Mouse (Mus musculus) intestine, embryonic 14.5 days (tissue): ENCODE data around the gene Gm49361. TPM values are rescaled to one million over a fixed set of nuclear protein-coding genes. Genes with fewer than 3 reads are reported as not detected.

Experiments used
- ATAC-seq: fragments of 200-750 bp; cut with Nextera tagmentation; replicated peaks from 2 replicates; pipeline ENCODE4 v1.8.0; 2017; ENCODE audit warnings: low read depth, moderate number of reproducible peaks, moderate TSS enrichment, moderate library complexity; ENCODE audit not compliant: low FRiP score, low TSS enrichment
- DNase-seq: peaks from one replicate; pipeline ENCODE4 v3.0.0-alpha.2; 2018; ENCODE audit warnings: low spot score
- H3K27ac ChIP-seq: fragments of 300-500 bp; sonication (generic); 2 replicates; pipeline ENCODE4 v1.5.1; 2014; ENCODE audit warnings: low read depth, mild to moderate bottlenecking, control low read depth
- H3K27me3 ChIP-seq: fragments of 300-500 bp; sonication (generic); replicated peaks from 2 replicates; pipeline ENCODE4 v1.6.1; 2014; ENCODE audit warnings: low read length, control low read depth; ENCODE audit not compliant: control insufficient read depth, insufficient read depth
- H3K36me3 ChIP-seq: fragments of 300-500 bp; sonication (generic); 2 replicates; pipeline ENCODE4 v1.6.1; 2014; ENCODE audit warnings: low read length, control low read depth; ENCODE audit not compliant: control insufficient read depth, insufficient read depth
- H3K4me1 ChIP-seq: fragments of 300-500 bp; sonication (generic); replicated peaks from 2 replicates; pipeline ENCODE4 v1.6.1; 2014; ENCODE audit warnings: low read length, control low read depth, mixed read lengths; ENCODE audit not compliant: control insufficient read depth, insufficient read depth
- H3K4me2 ChIP-seq: fragments of 300-500 bp; sonication (generic); 2 replicates; pipeline ENCODE4 v1.6.1; 2014; ENCODE audit warnings: low read length
- H3K4me3 ChIP-seq: fragments of 300-500 bp; sonication (generic); 2 replicates; pipeline ENCODE4 v1.5.1; 2014; ENCODE audit warnings: low read depth, low read length, control low read depth, mixed read lengths
- H3K9ac ChIP-seq: fragments of 300-500 bp; sonication (generic); 2 replicates; pipeline ENCODE4 v1.6.1; 2014; ENCODE audit warnings: mild to moderate bottlenecking, low read length
- H3K9me3 ChIP-seq: fragments of 300-500 bp; sonication (generic); 2 replicates; pipeline ENCODE4 v1.6.1; 2016; ENCODE audit warnings: low read length, control low read depth; ENCODE audit not compliant: control insufficient read depth
- WGBS: fragments of 180-500 bp; shearing (Covaris S2); extraction: QIAGEN DNeasy Blood & Tissue Kit; methylation state at CpG from one replicate; pipeline ENCODE4 v1.1.7; 2014; 5-methylcytosine and 5-hydroxymethylcytosine counted together
- polyA plus RNA-seq: library from polyadenylated mRNA; unstranded; fragments of >200 nt; fragmentation: Nextera tagmentation; extraction: Ambion mirVana; gene quantifications from 2 replicates; pipeline ENCODE4 v1.2.1, GENCODE M21; 2014

Gm49361 gene
- polyA plus RNA-seq, 1 experiment from 2014 or later, result not detected

DNA sequence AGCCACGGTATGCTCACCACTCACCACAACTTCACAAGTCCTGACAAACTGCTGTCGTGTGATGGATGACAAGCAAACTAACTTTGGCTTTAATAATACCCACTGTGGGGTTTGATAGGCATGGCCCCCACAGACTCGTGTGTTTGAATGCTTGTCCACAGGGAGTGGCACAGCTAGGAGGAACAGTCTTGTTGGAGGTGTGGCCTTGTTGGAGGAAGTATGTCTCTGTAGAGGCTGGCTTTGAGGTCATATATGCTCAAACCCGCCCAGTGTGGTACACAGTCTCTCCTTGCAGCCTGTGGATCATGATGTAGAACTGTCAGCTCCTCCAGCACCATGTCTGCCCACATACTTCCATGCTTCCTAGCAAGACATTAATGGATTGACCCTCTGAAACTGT is 27.7 kb downstream of the Gm49361 start:
- Histone ChIP-seq H3K9me3 (no peaks in the 10 kb centered on the region), H3K9ac (no peak overlapping the region), H3K36me3 (peaks cover 31% of the 10 kb centered on the region), H3K27ac (no peak overlapping the region), H3K4me2 (no peak overlapping the region), H3K27me3 (no peaks in the 10 kb centered on the region), H3K4me3 (no peak overlapping the region), H3K4me1 (no peaks in the 10 kb centered on the region)
- WGBS, result 77% methylated on average over 4 of the region's 4 CpGs
- ATAC-seq (no peak), DNase-seq (no peak)

DNA sequence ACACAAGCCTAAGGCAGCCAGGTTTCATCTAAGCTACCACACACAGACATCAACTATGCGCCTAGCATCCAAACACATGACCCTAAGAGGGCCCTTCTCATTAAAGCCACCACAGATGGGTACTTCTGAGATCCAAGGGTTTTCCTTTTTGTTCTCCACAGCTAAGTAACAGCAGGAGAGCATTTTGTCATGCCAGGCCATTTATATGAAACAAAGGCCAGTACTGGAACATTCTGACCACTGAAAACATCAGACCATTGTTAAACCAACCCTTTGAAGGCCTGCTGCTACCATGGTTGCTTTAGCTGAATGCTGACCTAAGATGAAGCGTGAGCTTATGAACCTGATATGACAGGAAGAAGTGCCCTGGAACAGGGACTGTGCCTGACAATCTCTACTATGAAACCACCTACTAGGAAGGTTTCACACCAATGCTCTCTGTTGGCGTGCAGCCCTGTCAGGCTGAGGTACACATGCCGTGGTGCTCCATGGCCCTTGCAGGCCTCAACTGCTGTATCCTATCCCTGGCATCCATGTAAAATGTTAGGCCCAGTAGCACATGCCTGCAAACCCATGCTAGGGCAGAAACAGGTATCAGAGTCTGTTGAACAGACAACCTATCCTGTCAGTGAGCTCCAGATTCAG is 29.2 kb downstream of the Gm49361 start:
- H3K4me3 ChIP-seq, result no peak overlapping the region
- H3K27me3 ChIP-seq, result no peaks in the 10 kb centered on the region
- ATAC-seq (no peak), DNase-seq (no peak)
- H3K36me3 ChIP-seq, result peaks cover 22% of the 10 kb centered on the region
- WGBS, result 90% methylated on average over 4 of the region's 4 CpGs
- H3K4me2 ChIP-seq, result no peak overlapping the region
- H3K27ac ChIP-seq, result no peak overlapping the region
- no peak overlapping the region for H3K9ac ChIP-seq
- no peaks in the 10 kb centered on the region for H3K4me1 ChIP-seq
- no peaks in the 10 kb centered on the region for H3K9me3 ChIP-seq

DNA sequence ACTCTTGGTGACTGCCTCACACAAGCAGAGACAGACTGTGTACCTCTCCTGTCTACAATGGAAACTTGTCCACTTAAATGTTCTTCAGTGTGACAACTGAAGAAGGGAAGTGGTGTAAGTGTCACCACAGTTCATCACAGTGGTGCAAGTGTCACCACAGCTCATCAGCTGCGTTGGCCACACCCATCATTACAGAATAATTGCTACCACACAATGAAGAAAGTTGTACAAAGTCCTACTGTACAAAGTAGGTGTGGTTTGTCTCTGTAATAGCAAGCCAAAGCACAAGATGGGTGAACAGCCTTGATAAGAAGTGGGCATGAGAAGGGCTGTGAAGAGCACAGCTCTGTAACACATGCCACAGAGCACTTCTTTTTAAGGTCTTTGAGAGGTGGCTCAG is 33.0 kb downstream of the Gm49361 start:
- no peaks in the 10 kb centered on the region for H3K9me3 ChIP-seq
- H3K36me3 ChIP-seq, result peaks cover 14% of the 10 kb centered on the region
- H3K4me3 ChIP-seq, result no peak overlapping the region
- no peaks in the 10 kb centered on the region for H3K27me3 ChIP-seq
- H3K9ac ChIP-seq, result no peak overlapping the region
- DNase-seq (no peak), ATAC-seq (no peak)
- peaks cover 12% of the 10 kb centered on the region; the same call in 1 of the 2 replicates for H3K4me1 ChIP-seq
- whole genome bisulfite sequencing, result 88% methylated on average over 1 of the region's 1 CpGs
- no peak overlapping the region for H3K4me2 ChIP-seq
- H3K27ac ChIP-seq, result no peak overlapping the region

DNA sequence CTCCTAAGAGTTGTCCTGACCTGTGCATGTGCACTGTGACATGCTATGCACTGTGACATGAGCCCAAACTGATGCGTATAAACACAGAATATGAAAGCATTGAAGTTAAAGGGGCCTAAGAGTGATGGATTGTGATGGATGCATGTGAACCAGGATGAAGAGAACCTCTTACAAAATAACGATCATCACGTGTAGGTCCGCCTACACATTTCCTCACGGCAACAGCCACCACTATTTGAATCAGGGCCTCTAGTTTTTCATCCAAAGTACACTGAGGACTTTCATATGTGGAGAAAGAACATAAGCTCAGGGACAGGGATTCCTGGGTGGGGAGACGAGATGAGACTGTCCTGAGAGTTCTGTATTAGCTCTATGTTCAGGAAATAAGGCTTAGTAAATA is 34.8 kb downstream of the Gm49361 start:
- Histone ChIP-seq H3K4me3 (no peak overlapping the region), H3K4me2 (no peak overlapping the region), H3K4me1 (peaks cover 15% of the 10 kb centered on the region; the same call in 1 of the 2 replicates), H3K27ac (no peak overlapping the region), H3K36me3 (peaks cover 6% of the 10 kb centered on the region; the same call in 1 of the 2 replicates), H3K27me3 (no peaks in the 10 kb centered on the region), H3K9me3 (no peaks in the 10 kb centered on the region), H3K9ac (no peak overlapping the region)
- WGBS, result 83% methylated on average over 6 of the region's 6 CpGs
- DNase-seq (no peak), ATAC-seq (no peak)

DNA sequence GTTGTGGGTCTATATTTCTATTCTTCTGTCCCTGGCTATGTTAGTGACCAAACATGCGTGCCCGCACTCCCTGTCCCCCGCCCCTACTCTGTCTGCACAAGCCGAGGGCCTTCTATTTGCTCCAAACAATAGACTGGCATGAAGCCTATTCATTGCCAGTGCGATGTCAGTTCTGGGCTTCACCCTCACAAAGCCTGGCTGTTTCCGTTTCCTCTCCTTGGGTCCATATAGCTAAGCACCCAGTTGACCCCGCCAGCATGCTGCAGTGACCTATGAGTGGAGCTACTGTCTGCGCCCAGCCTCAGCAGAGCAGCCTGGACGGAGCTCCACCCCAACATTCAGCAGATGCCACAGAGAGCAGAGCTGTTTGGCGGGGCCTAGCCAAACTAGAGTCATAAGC is 36.7 kb downstream of the Gm49361 start:
- H3K4me1 ChIP-seq, result peaks cover 15% of the 10 kb centered on the region; the same call in 1 of the 2 replicates
- H3K4me3 ChIP-seq, result no peak overlapping the region
- peaks cover 13% of the 10 kb centered on the region; the same call in 1 of the 2 replicates for H3K36me3 ChIP-seq
- no peak overlapping the region for H3K9ac ChIP-seq
- H3K9me3 ChIP-seq, result no peaks in the 10 kb centered on the region
- ATAC-seq (no peak), DNase-seq (no peak)
- no peak overlapping the region for H3K4me2 ChIP-seq
- 73% methylated on average over 10 of the region's 10 CpGs for WGBS
- H3K27ac ChIP-seq, result no peak overlapping the region
- no peaks in the 10 kb centered on the region for H3K27me3 ChIP-seq

DNA sequence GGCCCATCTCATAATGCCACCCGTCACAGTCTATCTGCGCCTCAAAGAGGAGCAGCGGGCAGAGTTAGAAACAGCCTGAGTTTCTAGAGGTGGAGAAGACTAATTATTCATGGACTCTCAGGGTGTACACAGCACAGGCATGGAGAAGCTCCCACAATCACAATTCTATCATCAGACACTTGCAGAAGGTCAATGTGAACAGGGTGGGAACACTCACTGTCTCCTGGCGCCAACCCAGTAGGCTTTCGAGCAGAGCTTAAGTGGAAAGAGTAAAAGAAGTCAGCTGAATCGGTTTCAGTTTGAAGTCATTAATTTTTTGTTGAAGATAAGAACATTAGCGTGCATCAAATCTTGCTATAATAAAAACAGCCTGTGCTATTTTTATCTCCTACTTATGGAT is 37.3 kb downstream of the Gm49361 start:
- no peak overlapping the region for H3K4me3 ChIP-seq
- peaks cover 13% of the 10 kb centered on the region; the same call in 1 of the 2 replicates for H3K36me3 ChIP-seq
- ATAC-seq, result no peak
- H3K9me3 ChIP-seq, result no peaks in the 10 kb centered on the region
- WGBS, result 75% methylated on average over 7 of the region's 7 CpGs
- H3K27me3 ChIP-seq, result no peaks in the 10 kb centered on the region
- no peak overlapping the region for H3K4me2 ChIP-seq
- H3K27ac ChIP-seq, result no peak overlapping the region
- H3K9ac ChIP-seq, result no peak overlapping the region
- no peak for DNase-seq
- H3K4me1 ChIP-seq, result peaks cover 15% of the 10 kb centered on the region; the same call in 1 of the 2 replicates

DNA sequence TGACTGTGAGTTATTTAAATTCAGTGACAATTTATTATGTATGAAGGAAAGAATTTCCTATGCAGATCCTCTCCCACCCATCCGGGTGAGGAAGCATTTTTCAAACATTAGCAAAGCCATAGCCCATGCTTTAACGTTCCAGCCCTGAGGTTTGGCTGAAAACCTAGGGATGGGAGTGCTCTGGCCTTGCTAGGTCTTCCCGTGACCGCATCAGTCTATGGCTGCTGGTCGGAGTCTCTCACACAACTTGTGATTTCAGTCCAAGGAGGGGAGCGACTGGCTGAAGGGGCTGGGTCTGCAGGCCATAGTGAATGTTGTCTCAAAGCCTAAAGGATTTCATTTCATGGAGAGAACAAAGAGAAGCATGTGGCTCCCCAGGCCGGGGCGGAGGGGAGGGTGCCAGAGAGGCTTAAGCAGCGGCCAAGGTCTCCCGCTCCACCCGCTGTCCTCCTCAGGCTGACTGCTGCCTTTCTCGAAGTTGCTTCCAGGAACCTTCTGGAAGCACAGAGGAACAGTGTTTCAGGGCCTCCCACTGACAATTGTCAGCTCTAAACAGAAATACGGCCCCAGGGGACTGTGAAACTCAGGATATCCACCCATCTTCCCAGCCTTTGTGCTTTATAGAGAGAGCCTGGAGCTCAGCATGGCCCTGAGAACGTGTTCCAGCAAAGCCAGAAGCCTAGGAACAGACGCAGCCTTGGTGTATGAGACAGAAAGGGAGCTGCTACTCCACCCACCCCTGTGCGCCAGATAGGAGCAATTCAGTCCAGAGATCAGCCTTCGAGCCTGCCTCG is 38.6 kb downstream of the Gm49361 start:
- Histone ChIP-seq H3K36me3 (peaks cover 18% of the 10 kb centered on the region; the same call in 1 of the 2 replicates), H3K4me1 (peaks cover 15% of the 10 kb centered on the region; the same call in 1 of the 2 replicates), H3K4me2 (no peak overlapping the region), H3K27ac (peak overlapping the region; percentile 20), H3K9ac (no peak overlapping the region), H3K4me3 (no peak overlapping the region), H3K27me3 (no peaks in the 10 kb centered on the region), H3K9me3 (no peaks in the 10 kb centered on the region)
- no peak for DNase-seq
- ATAC-seq, result no peak
- 61% methylated on average over 18 of the region's 18 CpGs for WGBS

DNA sequence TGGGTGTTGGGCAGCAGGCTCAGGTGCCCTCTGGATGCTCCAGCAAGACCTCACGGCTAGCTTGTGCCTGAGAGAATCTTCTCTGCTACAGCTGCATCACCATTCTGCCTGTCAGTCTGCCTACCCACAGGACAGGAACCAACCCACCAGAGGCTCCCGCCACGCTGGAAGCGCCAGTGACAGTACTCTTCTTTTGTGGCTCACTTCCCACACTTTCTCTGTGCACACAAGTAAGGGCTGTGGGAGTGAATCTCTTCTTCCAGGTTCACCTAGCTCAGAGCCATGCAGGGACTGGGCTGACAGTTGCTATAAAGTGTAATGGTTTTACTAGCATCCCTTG is 39.2 kb downstream of the Gm49361 start:
- ATAC-seq, result no peak
- Histone ChIP-seq H3K9ac (no peak overlapping the region), H3K4me1 (peaks cover 15% of the 10 kb centered on the region; the same call in 1 of the 2 replicates), H3K27me3 (no peaks in the 10 kb centered on the region), H3K27ac (no peak overlapping the region), H3K36me3 (peaks cover 23% of the 10 kb centered on the region), H3K9me3 (no peaks in the 10 kb centered on the region), H3K4me2 (no peak overlapping the region), H3K4me3 (no peak overlapping the region)
- DNase-seq, result no peak
- WGBS, result 86% methylated on average over 4 of the region's 4 CpGs
